Mouse (Mus musculus): ENCODE measurements around the gene Il10.
"Not testable (repeated sequence)": the region's sequence is repeated elsewhere in the genome, so short reads cannot be mapped to it uniquely, and the experiment has no call there.

The Il10 gene

GRCm38 (mm10) chr1:131013926-131014325 is 5.7 kb upstream of the Il10 start:
- in situ Hi-C loops (cut with MboI; ENCODE audit: low pct_unique_long_range_greater_than_20kb in 1 of 2, low sequenced_read_pairs in 2 of 2, unreplicated experiment in 1 of 2): no loop called here

GRCm38 (mm10) chr1:131015281-131015680 is 4.4 kb upstream of the Il10 start:
- in situ Hi-C loops (cut with MboI; ENCODE audit: low pct_unique_long_range_greater_than_20kb in 1 of 2, low sequenced_read_pairs in 2 of 2, unreplicated experiment in 1 of 2): no loop called here

- in situ Hi-C loops (cut with MboI; ENCODE audit: low pct_unique_long_range_greater_than_20kb in 1 of 2, low sequenced_read_pairs in 2 of 2, unreplicated experiment in 1 of 2): no loop called here
Observed at GRCm38 (mm10) chr1:131015879-131016278, 3.8 kb upstream of the Il10 start.

- in situ Hi-C loops (cut with MboI; ENCODE audit: low pct_unique_long_range_greater_than_20kb in 1 of 2, low sequenced_read_pairs in 2 of 2, unreplicated experiment in 1 of 2): no loop called here
Observed at GRCm38 (mm10) chr1:131020425-131021310, 1.0 kb downstream of the Il10 start.

GRCm38 (mm10) chr1:131021438-131021837 is 1.8 kb downstream of the Il10 start:
- in situ Hi-C loops (cut with MboI; ENCODE audit: low pct_unique_long_range_greater_than_20kb in 1 of 2, low sequenced_read_pairs in 2 of 2, unreplicated experiment in 1 of 2): no loop called here

GRCm38 (mm10) chr1:131021900-131022590 is 2.4 kb downstream of the Il10 start:
- in situ Hi-C loops (cut with MboI; ENCODE audit: low pct_unique_long_range_greater_than_20kb in 1 of 2, low sequenced_read_pairs in 2 of 2, unreplicated experiment in 1 of 2): no loop called here

GRCm38 (mm10) chr1:131022591-131023249 is 3.1 kb downstream of the Il10 start:
- in situ Hi-C loops (cut with MboI; ENCODE audit: low pct_unique_long_range_greater_than_20kb in 1 of 2, low sequenced_read_pairs in 2 of 2, unreplicated experiment in 1 of 2): no loop called here

- in situ Hi-C loops (cut with MboI; ENCODE audit: low pct_unique_long_range_greater_than_20kb in 1 of 2, low sequenced_read_pairs in 2 of 2, unreplicated experiment in 1 of 2): not testable (repeated sequence)
Observed at GRCm38 (mm10) chr1:131023250-131023858, 3.7 kb downstream of the Il10 start.

GRCm38 (mm10) chr1:131024900-131025842 is 5.5 kb downstream of the Il10 start:
- in situ Hi-C loops (cut with MboI; ENCODE audit: low pct_unique_long_range_greater_than_20kb in 1 of 2, low sequenced_read_pairs in 2 of 2, unreplicated experiment in 1 of 2): no loop called here

GRCm38 (mm10) chr1:131025843-131026190 is 6.2 kb downstream of the Il10 start:
- in situ Hi-C loops (cut with MboI; ENCODE audit: low pct_unique_long_range_greater_than_20kb in 1 of 2, low sequenced_read_pairs in 2 of 2, unreplicated experiment in 1 of 2): no loop called here

- in situ Hi-C loops (cut with MboI; ENCODE audit: low pct_unique_long_range_greater_than_20kb in 1 of 2, low sequenced_read_pairs in 2 of 2, unreplicated experiment in 1 of 2): no loop called here
Observed at GRCm38 (mm10) chr1:131029215-131029614, 9.6 kb downstream of the Il10 start.

GRCm38 (mm10) chr1:131030261-131030660 is 10.6 kb downstream of the Il10 start:
- in situ Hi-C loops (cut with MboI; ENCODE audit: low pct_unique_long_range_greater_than_20kb in 1 of 2, low sequenced_read_pairs in 2 of 2, unreplicated experiment in 1 of 2): no loop called here

- in situ Hi-C loops (cut with MboI; ENCODE audit: low pct_unique_long_range_greater_than_20kb in 1 of 2, low sequenced_read_pairs in 2 of 2, unreplicated experiment in 1 of 2): no loop called here
Observed at GRCm38 (mm10) chr1:131031267-131031666, 11.6 kb downstream of the Il10 start.

- in situ Hi-C loops (cut with MboI; ENCODE audit: low pct_unique_long_range_greater_than_20kb in 1 of 2, low sequenced_read_pairs in 2 of 2, unreplicated experiment in 1 of 2): no loop called here
Observed at GRCm38 (mm10) chr1:131038001-131038400, 18.4 kb downstream of the Il10 start.

GRCm38 (mm10) chr1:131038415-131039017 is 18.9 kb downstream of the Il10 start:
- in situ Hi-C loops (cut with MboI; ENCODE audit: low pct_unique_long_range_greater_than_20kb in 1 of 2, low sequenced_read_pairs in 2 of 2, unreplicated experiment in 1 of 2): no loop called here

- in situ Hi-C loops (cut with MboI; ENCODE audit: low pct_unique_long_range_greater_than_20kb in 1 of 2, low sequenced_read_pairs in 2 of 2, unreplicated experiment in 1 of 2): no loop called here
Observed at GRCm38 (mm10) chr1:131039479-131039878, 19.8 kb downstream of the Il10 start.

- in situ Hi-C loops (cut with MboI; ENCODE audit: low pct_unique_long_range_greater_than_20kb in 1 of 2, low sequenced_read_pairs in 2 of 2, unreplicated experiment in 1 of 2): no loop called here
Observed at GRCm38 (mm10) chr1:131042263-131042662, 22.6 kb downstream of the Il10 start.

GRCm38 (mm10) chr1:131042721-131043120 is 23.1 kb downstream of the Il10 start:
- in situ Hi-C loops (cut with MboI; ENCODE audit: low pct_unique_long_range_greater_than_20kb in 1 of 2, low sequenced_read_pairs in 2 of 2, unreplicated experiment in 1 of 2): no loop called here

All from mouse embryonic stem cell (cell line).